Mouse (Mus musculus): ENCODE measurements around the gene Catsperd. TPM values are rescaled to one million over a fixed set of nuclear protein-coding genes. Genes with fewer than 3 reads are reported as not detected.

The Catsperd gene
- polyA plus RNA-seq, 1 experiment, result 0.25 TPM

DNA sequence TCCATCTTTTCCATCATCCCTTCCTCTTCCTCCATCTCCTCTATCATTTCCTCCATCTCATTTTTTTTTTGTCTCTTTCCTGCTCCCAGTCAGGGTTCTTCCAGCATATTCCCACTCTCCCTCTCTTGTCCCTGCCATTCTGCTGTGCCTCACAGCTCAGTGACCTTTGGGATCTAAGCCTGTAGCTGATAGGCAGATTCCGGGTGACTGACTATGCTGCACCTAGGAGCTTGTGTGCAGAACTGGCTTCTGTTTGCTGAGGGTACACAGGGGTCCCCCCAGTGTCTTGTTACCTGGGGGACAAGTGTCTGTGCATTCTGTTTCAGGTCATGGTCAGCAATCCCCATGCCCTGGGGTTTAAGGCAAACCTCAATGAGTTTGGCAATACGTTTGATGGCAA lies 26.8 kb downstream of the Catsperd start:
- TF ChIP-seq CTCF (IDR thresholded peaks at IDR 0.05; ENCODE audit: extremely low read depth, insufficient read length, insufficient replicate concordance, low read depth, low read length), result no peak
- TF ChIP-seq POLR2A (IDR thresholded peaks at IDR 0.05; ENCODE audit: low read depth, low read length), result no peak
- WGBS, result 30% methylated on average over 2 of the region's 2 CpGs
- H3K4me1 ChIP-seq (ENCODE audit: control insufficient read depth, insufficient read depth, insufficient read length, low read length), result no peaks in the 10 kb centered on the region
- no peak overlapping the region for H3K4me3 ChIP-seq (ENCODE audit: low read depth, low read length)
- H3K27me3 ChIP-seq (ENCODE audit: control insufficient read depth, insufficient read depth, low read length), result no peaks in the 10 kb centered on the region
- no peak overlapping the region for H3K27ac ChIP-seq (ENCODE audit: insufficient read depth, low read depth, low read length)
- H3K36me3 ChIP-seq (ENCODE audit: control insufficient read depth, insufficient read depth, low read length), result no peaks in the 10 kb centered on the region

DNA sequence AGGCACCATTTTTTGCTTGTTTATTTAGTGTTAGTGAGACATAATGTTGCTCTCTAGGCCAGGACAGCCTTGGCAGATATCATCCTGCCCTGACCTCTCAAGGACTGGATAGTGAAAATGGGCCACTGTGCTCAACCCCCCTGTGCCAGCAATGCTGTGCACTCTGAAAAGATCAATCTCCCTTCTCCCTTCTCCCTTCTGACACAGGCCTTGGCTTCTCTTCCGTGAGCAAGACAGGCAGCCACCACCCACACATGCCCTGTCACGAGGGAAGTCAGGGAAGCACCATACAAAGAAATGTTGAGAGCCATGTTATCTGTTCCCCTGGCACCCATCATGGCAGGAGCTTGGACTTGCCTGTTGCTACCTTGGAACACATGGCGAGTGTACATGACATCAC lies 27.4 kb downstream of the Catsperd start:
- H3K4me1 ChIP-seq (ENCODE audit: control insufficient read depth, insufficient read depth, insufficient read length, low read length), result no peaks in the 10 kb centered on the region
- 79% methylated on average over 3 of the region's 3 CpGs for WGBS
- no peaks in the 10 kb centered on the region for H3K27me3 ChIP-seq (ENCODE audit: control insufficient read depth, insufficient read depth, low read length)
- TF ChIP-seq POLR2A (IDR thresholded peaks at IDR 0.05; ENCODE audit: low read depth, low read length) (no peak), CTCF (IDR thresholded peaks at IDR 0.05; ENCODE audit: extremely low read depth, insufficient read length, insufficient replicate concordance, low read depth, low read length) (no peak)
- no peak overlapping the region for H3K4me3 ChIP-seq (ENCODE audit: low read depth, low read length)
- no peak overlapping the region for H3K27ac ChIP-seq (ENCODE audit: insufficient read depth, low read depth, low read length)
- no peaks in the 10 kb centered on the region for H3K36me3 ChIP-seq (ENCODE audit: control insufficient read depth, insufficient read depth, low read length)

DNA sequence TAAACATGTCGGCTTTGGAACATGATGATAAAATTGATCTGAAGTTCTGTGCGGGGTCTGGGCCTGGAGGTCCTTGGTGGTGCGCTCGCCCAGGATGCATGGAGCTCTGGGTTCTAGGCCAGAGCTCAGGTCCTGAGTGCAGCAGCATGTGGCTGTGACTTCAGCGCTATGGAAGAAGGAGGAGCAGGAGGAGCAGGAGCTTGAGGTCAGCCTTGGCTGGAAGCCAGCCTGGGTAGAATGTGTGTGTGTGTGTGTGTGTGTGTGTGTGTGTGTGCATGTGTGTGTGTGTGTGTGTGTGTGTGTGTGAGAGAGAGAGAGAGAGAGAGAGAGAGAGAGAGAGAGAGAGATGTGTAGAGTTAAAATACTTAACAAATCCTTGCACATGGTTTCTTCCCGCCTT lies 28.2 kb downstream of the Catsperd start:
- Histone ChIP-seq H3K27me3 (ENCODE audit: control insufficient read depth, insufficient read depth, low read length) (no peaks in the 10 kb centered on the region), H3K4me3 (ENCODE audit: low read depth, low read length) (no peak overlapping the region), H3K27ac (ENCODE audit: insufficient read depth, low read depth, low read length) (no peak overlapping the region), H3K4me1 (ENCODE audit: control insufficient read depth, insufficient read depth, insufficient read length, low read length) (no peaks in the 10 kb centered on the region), H3K36me3 (ENCODE audit: control insufficient read depth, insufficient read depth, low read length) (no peaks in the 10 kb centered on the region)
- TF ChIP-seq CTCF (IDR thresholded peaks at IDR 0.05; ENCODE audit: extremely low read depth, insufficient read length, insufficient replicate concordance, low read depth, low read length), result no peak
- TF ChIP-seq POLR2A (IDR thresholded peaks at IDR 0.05; ENCODE audit: low read depth, low read length), result no peak
- WGBS, result 85% methylated on average over 6 of the region's 6 CpGs

DNA sequence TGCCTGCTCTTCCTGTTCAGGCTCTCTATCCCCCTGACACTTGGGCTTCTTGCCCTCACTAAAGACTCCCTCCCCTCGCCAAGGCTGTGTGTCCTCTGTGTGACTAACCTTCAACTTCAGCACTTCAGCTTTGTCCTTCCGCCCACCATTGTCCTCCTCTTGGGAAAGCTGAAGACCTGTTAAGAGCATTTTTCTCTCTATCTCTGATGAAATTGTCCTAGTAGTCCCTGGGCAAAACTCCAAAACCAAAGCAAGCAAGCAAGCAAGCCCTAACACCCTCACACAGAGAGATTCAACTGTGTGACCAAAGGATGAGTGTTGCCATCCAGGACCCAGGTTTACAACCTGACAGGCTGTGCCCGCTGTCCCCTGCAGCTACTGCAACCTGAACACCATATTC lies 35.7 kb downstream of the Catsperd start:
- H3K27ac ChIP-seq (ENCODE audit: insufficient read depth, low read depth, low read length), result no peak overlapping the region
- no peaks in the 10 kb centered on the region for H3K36me3 ChIP-seq (ENCODE audit: control insufficient read depth, insufficient read depth, low read length)
- H3K27me3 ChIP-seq (ENCODE audit: control insufficient read depth, insufficient read depth, low read length), result no peaks in the 10 kb centered on the region
- TF ChIP-seq CTCF (IDR thresholded peaks at IDR 0.05; ENCODE audit: extremely low read depth, insufficient read length, insufficient replicate concordance, low read depth, low read length) (no peak), POLR2A (IDR thresholded peaks at IDR 0.05; ENCODE audit: low read depth, low read length) (no peak)
- peaks cover 7% of the 10 kb centered on the region; the same call in 1 of the 2 replicates for H3K4me1 ChIP-seq (ENCODE audit: control insufficient read depth, insufficient read depth, insufficient read length, low read length)
- 63% methylated on average over 3 of the region's 3 CpGs for WGBS
- H3K4me3 ChIP-seq (ENCODE audit: low read depth, low read length), result no peak overlapping the region

GRCm38 (mm10) chr17:56664333-56664732 lies 36.4 kb downstream of the Catsperd start:
- no peak for TF ChIP-seq CTCF (IDR thresholded peaks at IDR 0.05; ENCODE audit: extremely low read depth, insufficient read length, insufficient replicate concordance, low read depth, low read length)
- TF ChIP-seq POLR2A (IDR thresholded peaks at IDR 0.05; ENCODE audit: low read depth, low read length), result no peak
- no peaks in the 10 kb centered on the region for H3K27me3 ChIP-seq (ENCODE audit: control insufficient read depth, insufficient read depth, low read length)
- peaks cover 7% of the 10 kb centered on the region; the same call in 1 of the 2 replicates for H3K4me1 ChIP-seq (ENCODE audit: control insufficient read depth, insufficient read depth, insufficient read length, low read length)
- no peaks in the 10 kb centered on the region for H3K36me3 ChIP-seq (ENCODE audit: control insufficient read depth, insufficient read depth, low read length)
- WGBS, result 4% methylated on average over 10 of the region's 10 CpGs
- no peak overlapping the region for H3K4me3 ChIP-seq (ENCODE audit: low read depth, low read length)
- H3K27ac ChIP-seq (ENCODE audit: insufficient read depth, low read depth, low read length), result no peak overlapping the region

- Histone ChIP-seq H3K27ac (ENCODE audit: insufficient read depth, low read depth, low read length) (no peak overlapping the region), H3K4me1 (ENCODE audit: control insufficient read depth, insufficient read depth, insufficient read length, low read length) (peaks cover 7% of the 10 kb centered on the region; the same call in 1 of the 2 replicates), H3K4me3 (ENCODE audit: low read depth, low read length) (no peak overlapping the region), H3K27me3 (ENCODE audit: control insufficient read depth, insufficient read depth, low read length) (no peaks in the 10 kb centered on the region), H3K36me3 (ENCODE audit: control insufficient read depth, insufficient read depth, low read length) (no peaks in the 10 kb centered on the region)
- TF ChIP-seq POLR2A (IDR thresholded peaks at IDR 0.05; ENCODE audit: low read depth, low read length) (no peak), CTCF (IDR thresholded peaks at IDR 0.05; ENCODE audit: extremely low read depth, insufficient read length, insufficient replicate concordance, low read depth, low read length) (no peak)
- WGBS, result 61% methylated on average over 4 of the region's 4 CpGs
Observed at GRCm38 (mm10) chr17:56666384-56666783, 38.4 kb downstream of the Catsperd start.

DNA sequence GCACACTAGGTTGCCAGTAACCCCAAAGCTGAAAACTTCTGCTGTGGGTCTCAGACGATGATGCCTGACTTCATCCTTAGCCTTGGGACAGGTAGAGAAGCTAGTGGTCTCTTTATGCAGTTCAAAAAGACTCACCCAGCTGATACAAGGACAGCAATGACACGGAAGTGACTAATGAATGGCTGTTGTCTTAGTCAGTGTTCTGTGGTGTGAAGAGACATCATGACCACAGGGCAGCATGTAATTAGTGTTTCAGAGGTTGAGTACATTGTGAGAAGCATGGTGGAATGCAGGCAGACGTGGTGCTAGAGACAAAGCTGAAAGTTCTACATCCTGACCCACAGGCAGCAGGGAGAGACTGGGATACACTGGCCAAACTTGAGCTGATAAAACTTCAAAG lies 39.6 kb downstream of the Catsperd start:
- no peak overlapping the region for H3K27ac ChIP-seq (ENCODE audit: insufficient read depth, low read depth, low read length)
- no peaks in the 10 kb centered on the region for H3K27me3 ChIP-seq (ENCODE audit: control insufficient read depth, insufficient read depth, low read length)
- H3K36me3 ChIP-seq (ENCODE audit: control insufficient read depth, insufficient read depth, low read length), result no peaks in the 10 kb centered on the region
- peaks cover 7% of the 10 kb centered on the region; the same call in 1 of the 2 replicates for H3K4me1 ChIP-seq (ENCODE audit: control insufficient read depth, insufficient read depth, insufficient read length, low read length)
- no peak overlapping the region for H3K4me3 ChIP-seq (ENCODE audit: low read depth, low read length)
- no peak for TF ChIP-seq CTCF (IDR thresholded peaks at IDR 0.05; ENCODE audit: extremely low read depth, insufficient read length, insufficient replicate concordance, low read depth, low read length)
- 66% methylated on average over 3 of the region's 3 CpGs for WGBS
